ENCODE assay signal across 8 mouse cellular contexts in the genomic region with DNA sequence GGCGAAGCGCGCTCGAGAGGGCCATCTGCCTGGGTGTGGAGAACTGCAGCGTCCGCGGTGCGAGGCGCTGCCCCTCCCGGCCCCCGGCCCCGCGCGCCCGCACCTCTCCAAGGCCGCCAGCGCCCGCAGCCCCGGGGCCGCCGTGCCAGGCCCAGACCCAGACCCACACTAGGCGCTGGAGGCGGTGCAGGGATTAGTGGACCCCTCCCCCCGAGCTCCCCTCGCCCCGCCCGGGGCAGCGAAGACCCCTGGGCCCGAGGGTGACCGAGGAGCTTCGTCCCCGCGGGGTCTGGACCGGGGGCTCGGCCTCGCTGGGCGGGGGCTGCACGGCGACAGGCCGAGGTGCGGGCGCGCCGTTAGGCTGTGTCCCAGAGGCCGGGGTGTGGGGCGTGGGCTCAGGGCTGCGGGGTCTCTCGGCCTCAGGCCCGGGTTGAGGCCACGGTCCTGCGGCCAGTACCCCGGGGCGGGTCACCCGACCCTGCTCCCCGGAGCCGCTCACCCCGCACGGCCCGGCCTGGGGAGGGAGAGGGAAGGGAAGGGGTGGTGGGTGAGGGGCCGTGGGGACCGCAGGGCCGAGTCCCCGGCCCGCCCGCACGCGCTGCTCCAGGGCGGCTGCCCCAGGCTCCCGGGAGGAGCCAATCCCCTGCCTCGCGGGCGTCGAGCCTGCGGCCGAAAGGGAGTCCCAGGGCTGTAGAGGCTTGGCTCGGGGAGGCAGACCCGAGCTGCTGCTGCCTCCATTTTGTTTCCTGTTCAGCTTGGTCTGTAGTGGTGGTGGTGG. TPM values are rescaled to one million over a fixed set of nuclear protein-coding genes. Genes with fewer than 3 reads are reported as not detected.
DNase-seq lines count a peak whose midpoint lies in the region; ATAC-seq lines count a peak whose summit lies in the region.

No protein-coding gene starts in this region.

- peak; percentile 62 for ATAC-seq in activated CD4-positive, CD25-positive, alpha-beta regulatory T cell, adult 4 months

- DNase-seq in cerebellum, postnatal 10 days: peak; percentile 84 to 85
- peak; percentile 68 for DNase-seq in forelimb bud, embryonic 11.5 days (ENCODE audit: low read depth, low spot score)
- peak; percentile 71 for DNase-seq in heart, postnatal 4 days
- peak; percentile 46 for DNase-seq in layer of hippocampus, adult 9-10 months (ENCODE audit: low spot score)
- DNase-seq in lung, postnatal 14 days: peak; percentile 63
- peak; percentile 58 for DNase-seq in ovary, postnatal 14 days (ENCODE audit: low spot score)
- no peak for DNase-seq in adipocyte (ENCODE audit: low spot score)

RNA-seq across cellular contexts. Expression of gene Nsd1, which starts 0.8 kb away (rescaled TPM):
- 10 to 100 TPM; 53.0 to 53.8 TPM for polyA plus RNA-seq in activated CD4-positive, CD25-positive, alpha-beta regulatory T cell, adult 4 months (2017; shearing (Covaris generic))
- total RNA-seq in heart, postnatal 4 days (2021): 100 to 1,000 TPM; 107 to 108 TPM

RNA-seq across cellular contexts. Expression of gene Fgfr4, which starts 57.9 kb away (rescaled TPM):
- not detected for polyA plus RNA-seq in activated CD4-positive, CD25-positive, alpha-beta regulatory T cell, adult 4 months (2017; shearing (Covaris generic))
- total RNA-seq in heart, postnatal 4 days (2021): 1 to 10 TPM in 1 of 2 experiments, under 1 TPM in 1; 0.61 to 1.3 TPM
